Mouse (Mus musculus) intestine, postnatal 0 days (tissue): ENCODE data around the gene Dgkq. TPM values are rescaled to one million over a fixed set of nuclear protein-coding genes. Genes with fewer than 3 reads are reported as not detected.
A peak's percentile ranks its signal among the peaks of the same experiment; 100 is the strongest.

ENCODE experiments used
- ATAC-seq: fragments of 200-750 bp; cut with Nextera tagmentation; 2 replicates; pipeline ENCODE4 v1.8.0; 2017; ENCODE audit warnings: mild to moderate bottlenecking, moderate TSS enrichment, moderate library complexity
- H3K27ac ChIP-seq: fragments of 300-500 bp; sonication (generic); 2 replicates; pipeline ENCODE4 v1.5.1; 2014; ENCODE audit warnings: mild to moderate bottlenecking, low read depth, low read length, moderate library complexity
- H3K27me3 ChIP-seq: fragments of 300-500 bp; sonication (generic); replicated peaks from 2 replicates; pipeline ENCODE4 v1.6.1; 2014; ENCODE audit warnings: low read length, mixed read lengths; ENCODE audit not compliant: control insufficient read depth, insufficient read depth
- H3K36me3 ChIP-seq: fragments of 300-500 bp; sonication (generic); 2 replicates; pipeline ENCODE4 v1.6.1; 2014; ENCODE audit warnings: mild to moderate bottlenecking, moderate library complexity; ENCODE audit not compliant: control insufficient read depth, insufficient read depth
- H3K4me1 ChIP-seq: fragments of 300-500 bp; sonication (generic); replicated peaks from 2 replicates; pipeline ENCODE4 v1.6.1; 2014; ENCODE audit warnings: antibody characterized with exemption, low read length, mixed read lengths; ENCODE audit not compliant: control insufficient read depth, insufficient read depth
- H3K4me2 ChIP-seq: fragments of 300-500 bp; sonication (generic); replicated peaks from 2 replicates; pipeline ENCODE4 v1.6.1; 2014; ENCODE audit warnings: low read depth, mild to moderate bottlenecking, moderate library complexity
- H3K4me3 ChIP-seq: fragments of 300-500 bp; sonication (generic); 2 replicates; pipeline ENCODE4 v1.5.1; 2014; ENCODE audit warnings: low read depth, low read length
- H3K9ac ChIP-seq: fragments of 300-500 bp; sonication (generic); 2 replicates; pipeline ENCODE4 v1.6.1; 2014; ENCODE audit warnings: mild to moderate bottlenecking, low read depth, low read length
- H3K9me3 ChIP-seq: fragments of 300-500 bp; sonication (generic); 2 replicates; pipeline ENCODE4 v1.6.1; 2016; ENCODE audit warnings: mixed run types; ENCODE audit not compliant: control insufficient read depth
- CTCF ChIP-seq: sonication (generic); IDR thresholded peaks from 2 replicates; pipeline ENCODE4 v1.5.1; 2016; ENCODE audit warnings: low read depth, mild to moderate bottlenecking, control low read depth, antibody characterized with exemption, moderate library complexity
- WGBS: fragments of 180-500 bp; shearing (Covaris S2); extraction: QIAGEN DNeasy Blood & Tissue Kit; methylation state at CpG from one replicate; pipeline ENCODE4 v1.1.7; 2014; 5-methylcytosine and 5-hydroxymethylcytosine counted together
- polyA plus RNA-seq: library from polyadenylated mRNA; unstranded; fragments of >200 nt; fragmentation: Nextera tagmentation; extraction: Ambion mirVana; gene quantifications from 2 replicates; pipeline ENCODE4 v1.2.1, GENCODE M21; 2015

The Dgkq gene
- polyA plus RNA-seq, 1 experiment from 2014 or later: 10.3 TPM

- H3K4me3 ChIP-seq: no peak overlapping the region
- no peaks in the 10 kb centered on the region for H3K27me3 ChIP-seq
- TF ChIP-seq CTCF: no peak
- no peak overlapping the region for H3K9ac ChIP-seq
- no peak overlapping the region for H3K27ac ChIP-seq
- 75% methylated on average over 10 of the region's 10 CpGs for WGBS
- no peak for ATAC-seq
- H3K4me1 ChIP-seq: peaks cover 16% of the 10 kb centered on the region; the same call in 1 of the 2 replicates
- no peak overlapping the region for H3K4me2 ChIP-seq
- H3K9me3 ChIP-seq: no peaks in the 10 kb centered on the region
- peaks cover 22% of the 10 kb centered on the region for H3K36me3 ChIP-seq
Measured at GRCm38 (mm10) chr5:108701341-108702021, 32.0 kb upstream of the Dgkq start.

- Histone ChIP-seq H3K9ac (no peak overlapping the region), H3K9me3 (no peaks in the 10 kb centered on the region), H3K4me3 (no peak overlapping the region), H3K27ac (peak overlapping the region; percentile 8; the same call in 1 of the 2 replicates), H3K36me3 (peaks cover 10% of the 10 kb centered on the region), H3K4me2 (no peak overlapping the region), H3K4me1 (peaks cover 16% of the 10 kb centered on the region; the same call in 1 of the 2 replicates), H3K27me3 (no peaks in the 10 kb centered on the region)
- WGBS: 25% methylated on average over 3 of the region's 3 CpGs
- TF ChIP-seq CTCF: no peak
- peak; percentile 20 for ATAC-seq
Measured at GRCm38 (mm10) chr5:108700346-108700745, 30.9 kb upstream of the Dgkq start.

GRCm38 (mm10) chr5:108697341-108697753 is 27.9 kb upstream of the Dgkq start:
- peaks cover 4% of the 10 kb centered on the region; the same call in 1 of the 2 replicates for H3K4me1 ChIP-seq
- no peak overlapping the region for H3K9ac ChIP-seq
- no peak overlapping the region for H3K27ac ChIP-seq
- H3K27me3 ChIP-seq: no peaks in the 10 kb centered on the region
- H3K4me3 ChIP-seq: no peak overlapping the region
- 39% methylated on average over 4 of the region's 4 CpGs for WGBS
- H3K36me3 ChIP-seq: no peaks in the 10 kb centered on the region
- no peak overlapping the region for H3K4me2 ChIP-seq
- H3K9me3 ChIP-seq: no peaks in the 10 kb centered on the region
- no peak for TF ChIP-seq CTCF
- ATAC-seq: no peak

- no peak overlapping the region for H3K27ac ChIP-seq
- no peak overlapping the region for H3K9ac ChIP-seq
- no peaks in the 10 kb centered on the region for H3K27me3 ChIP-seq
- H3K4me2 ChIP-seq: no peak overlapping the region
- no peak for TF ChIP-seq CTCF
- H3K4me3 ChIP-seq: no peak overlapping the region
- WGBS: 75% methylated on average over 3 of the region's 3 CpGs
- no peaks in the 10 kb centered on the region for H3K36me3 ChIP-seq
- no peak for ATAC-seq
- no peaks in the 10 kb centered on the region for H3K9me3 ChIP-seq
- peaks cover 9% of the 10 kb centered on the region for H3K4me1 ChIP-seq
Measured at GRCm38 (mm10) chr5:108696542-108696941, 27.1 kb upstream of the Dgkq start.

GRCm38 (mm10) chr5:108695861-108696260 is 26.4 kb upstream of the Dgkq start:
- H3K4me2 ChIP-seq: peak overlapping the region; percentile 96; the same call in 1 of the 2 replicates
- no peak overlapping the region for H3K9ac ChIP-seq
- H3K4me1 ChIP-seq: peaks cover 9% of the 10 kb centered on the region
- 93% methylated on average over 11 of the region's 12 CpGs for WGBS
- ATAC-seq: no peak
- H3K36me3 ChIP-seq: no peaks in the 10 kb centered on the region
- H3K4me3 ChIP-seq: no peak overlapping the region
- H3K27ac ChIP-seq: no peak overlapping the region
- TF ChIP-seq CTCF: no peak
- H3K9me3 ChIP-seq: no peaks in the 10 kb centered on the region
- no peaks in the 10 kb centered on the region for H3K27me3 ChIP-seq

GRCm38 (mm10) chr5:108694352-108695261 is 25.1 kb upstream of the Dgkq start:
- peak overlapping the region; percentile 54 for H3K27ac ChIP-seq
- H3K4me3 ChIP-seq: peak overlapping the region; percentile 96
- no peaks in the 10 kb centered on the region for H3K27me3 ChIP-seq
- peak; percentile 46 for ATAC-seq
- no peak for TF ChIP-seq CTCF
- WGBS: under 1% methylated on average over 81 of the region's 99 CpGs
- peak overlapping the region; percentile 83 for H3K9ac ChIP-seq
- H3K4me1 ChIP-seq: peaks cover 4% of the 10 kb centered on the region; the same call in 1 of the 2 replicates
- H3K36me3 ChIP-seq: no peaks in the 10 kb centered on the region
- H3K4me2 ChIP-seq: peak overlapping the region; percentile 96
- no peaks in the 10 kb centered on the region for H3K9me3 ChIP-seq
